In genomic region chr3:105019826-105020692, GRCm38 (mm10) we compare ENCODE assay signal across 11 mouse cellular contexts. TPM values are rescaled to one million over a fixed set of nuclear protein-coding genes. Genes with fewer than 3 reads are reported as not detected.
DNase-seq lines count a peak whose midpoint lies in the region; ATAC-seq and TF ChIP-seq lines count a peak whose summit lies in the region.
"Had no signal": no experiment of that assay in that cellular context is flagged by ENCODE, and none has a peak within 500 bp of the region (broad histone marks: within the 10 kb centered on the region; RNA-seq: fewer than 3 reads in every experiment).

No protein-coding gene starts in this region.

- TF ChIP-seq CTCF in heart, postnatal 0 days (IDR thresholded peaks at IDR 0.05; ENCODE audit: low read depth) = no peak
- TF ChIP-seq CTCF in lung, embryonic 14.5 days (IDR thresholded peaks at IDR 0.05; ENCODE audit: low read depth) = no peak

- no peak overlapping the region for H3K9ac ChIP-seq in heart, postnatal 0 days (replicated peaks; ENCODE audit: low read depth, low read length)
- H3K9ac ChIP-seq in lung, embryonic 14.5 days = no peak overlapping the region
- H3K9ac ChIP-seq: liver, embryonic 13.5 days had no signal

- H3K4me1 ChIP-seq in heart, postnatal 0 days (ENCODE audit: control insufficient read depth, insufficient read depth) = peaks cover 12% of the 10 kb centered on the region
- peaks cover 18% of the 10 kb centered on the region for H3K4me1 ChIP-seq in lung, embryonic 14.5 days (ENCODE audit: insufficient read depth)

- TF ChIP-seq EP300 in heart, postnatal 0 days (IDR thresholded peaks at IDR 0.05; ENCODE audit: low read depth) = peak; percentile 98

- no peak overlapping the region; the same call in 1 of the 2 replicates for H3K4me2 ChIP-seq in heart, postnatal 0 days (ENCODE audit: low read depth, low read length)
- H3K4me2 ChIP-seq in lung, embryonic 14.5 days = no peak overlapping the region
- H3K4me2 ChIP-seq: liver, embryonic 13.5 days had no signal

- ATAC-seq in heart, postnatal 0 days (ENCODE audit: insufficient read depth, low read depth) = peak; percentile 63
- peak; percentile 38 for ATAC-seq in lung, embryonic 14.5 days (ENCODE audit: insufficient read depth)

- WGBS in heart, postnatal 0 days = 36% methylated on average over 12 of the region's 12 CpGs
- WGBS in lung, embryonic 14.5 days = 10% methylated on average over 12 of the region's 12 CpGs

- H3K9me3 ChIP-seq in heart, postnatal 0 days (replicated peaks; ENCODE audit: control insufficient read depth, low read length) = no peaks in the 10 kb centered on the region
- H3K9me3 ChIP-seq in lung, embryonic 14.5 days (ENCODE audit: low read depth, low read length) = no peaks in the 10 kb centered on the region
- H3K9me3 ChIP-seq: liver, embryonic 13.5 days had no signal

- DNase-seq in gastrocnemius, postnatal 25 days = peak; percentile 45
- DNase-seq in gastrocnemius, postnatal 4 days (ENCODE audit: low spot score in 2 of 2) = no peak
- peak; percentile 19 for DNase-seq in brain, adult 2 months (ENCODE audit: low read depth, low spot score)
- peak; percentile 76 for DNase-seq in heart, postnatal 0 days (ENCODE audit: low spot score)
- DNase-seq in lung, embryonic 14.5 days = peak; percentile 55
- no peak for DNase-seq in right cerebral cortex, postnatal 25 days
- DNase-seq in urinary bladder, adult 2 months (ENCODE audit: low spot score) = no peak
- no peak for DNase-seq in spleen, postnatal 10 days (ENCODE audit: low spot score in 2 of 2)
- DNase-seq: liver, embryonic 13.5 days; thymus, postnatal 36 days had no signal

- H3K4me3 ChIP-seq in heart, postnatal 0 days (ENCODE audit: low read depth, low read length) = no peak overlapping the region
- no peak overlapping the region for H3K4me3 ChIP-seq in lung, embryonic 14.5 days (ENCODE audit: low read depth, low read length)
- H3K4me3 ChIP-seq: liver, embryonic 13.5 days had no signal

- 0 out of 2 replicates have a peak, but pooled peaks cover 3% of the 10 kb centered on the region for H3K36me3 ChIP-seq in heart, postnatal 0 days (replicated peaks; ENCODE audit: control insufficient read depth, insufficient read depth, low read length)
- 0 out of 2 replicates have a peak, but pooled peaks cover 12% of the 10 kb centered on the region for H3K36me3 ChIP-seq in lung, embryonic 14.5 days (ENCODE audit: insufficient read depth)
- H3K36me3 ChIP-seq: liver, embryonic 13.5 days had no signal

- peak overlapping the region; percentile 86 for H3K27ac ChIP-seq in heart, postnatal 0 days (ENCODE audit: low read depth)
- peak overlapping the region; percentile 60; the same call in 1 of the 2 replicates for H3K27ac ChIP-seq in lung, embryonic 14.5 days (ENCODE audit: low read depth)
- H3K27ac ChIP-seq: liver, embryonic 13.5 days had no signal

- H3K27me3 ChIP-seq in heart, postnatal 0 days (ENCODE audit: control insufficient read depth, insufficient read depth, low read length) = no peaks in the 10 kb centered on the region
- H3K27me3 ChIP-seq in lung, embryonic 14.5 days (ENCODE audit: insufficient read depth, low read length) = no peaks in the 10 kb centered on the region
- H3K27me3 ChIP-seq: liver, embryonic 13.5 days had no signal

RNA-seq across cellular contexts. Expression of gene Cttnbp2nl, which starts 32.9 kb away (rescaled TPM):
- 1 to 10 TPM; 5.1 to 5.6 TPM for total RNA-seq in gastrocnemius, postnatal 25 days (2021)
- 10 to 100 TPM; 19.5 to 21.1 TPM for total RNA-seq in gastrocnemius, postnatal 4 days (2021)
- total RNA-seq in heart, postnatal 0 days (2014; rRNA removed; ENCODE audit: low replicate concordance) = 8.9 and 15.0 TPM in 2 replicates
- polyA plus RNA-seq in heart, postnatal 0 days (2015; fragmentation: Nextera tagmentation; extraction: Ambion mirVana) = 12.6 and 13.5 TPM in 2 replicates
- polyA plus RNA-seq in lung, embryonic 14.5 days (2014; fragmentation: Nextera tagmentation; extraction: Ambion mirVana) = 38.5 and 42.3 TPM in 2 replicates
- 4.0 and 7.9 TPM in 2 replicates for polyA plus RNA-seq in urinary bladder, adult 2 months (2012; rRNA removed)

RNA-seq across cellular contexts. Expression of gene 4930564D02Rik, which starts 46.6 kb away (rescaled TPM):
- not detected for total RNA-seq in gastrocnemius, postnatal 25 days (2021)
- total RNA-seq in gastrocnemius, postnatal 4 days (2021) = not detected
- not detected in 2 replicates for total RNA-seq in heart, postnatal 0 days (2014; rRNA removed; ENCODE audit: low replicate concordance)
- not detected in 2 replicates for polyA plus RNA-seq in heart, postnatal 0 days (2015; fragmentation: Nextera tagmentation; extraction: Ambion mirVana)
- polyA plus RNA-seq in lung, embryonic 14.5 days (2014; fragmentation: Nextera tagmentation; extraction: Ambion mirVana) = not detected in 2 replicates
- polyA plus RNA-seq in urinary bladder, adult 2 months (2012; rRNA removed) = not detected in 2 replicates
- polyA plus RNA-seq: gonadal fat pad, adult 2 months; liver, embryonic 13.5 days had no signal

RNA-seq across cellular contexts. Expression of gene Wnt2b, which starts 58.3 kb away (rescaled TPM):
- total RNA-seq in gastrocnemius, postnatal 25 days (2021) = under 1 TPM; 0.31 to 0.46 TPM
- 1 to 10 TPM; 3.2 to 3.4 TPM for total RNA-seq in gastrocnemius, postnatal 4 days (2021)
- total RNA-seq in heart, postnatal 0 days (2014; rRNA removed; ENCODE audit: low replicate concordance) = 0.80 and 1.4 TPM in 2 replicates
- polyA plus RNA-seq in heart, postnatal 0 days (2015; fragmentation: Nextera tagmentation; extraction: Ambion mirVana) = 0.23 and 0.34 TPM in 2 replicates
- 2.8 and 3.4 TPM in 2 replicates for polyA plus RNA-seq in lung, embryonic 14.5 days (2014; fragmentation: Nextera tagmentation; extraction: Ambion mirVana)
- 14.3 and 19.6 TPM in 2 replicates for polyA plus RNA-seq in urinary bladder, adult 2 months (2012; rRNA removed)

Comparison
In these comparisons a context has a peak if more than half of its experiments do, and no peak if none do; other contexts are left out.
1. DNase-seq: peak in gastrocnemius, postnatal 25 days (single experiment), brain, adult 2 months (single experiment), heart, postnatal 0 days (single experiment) and lung, embryonic 14.5 days (single experiment); none in gastrocnemius, postnatal 4 days (0 of 2), right cerebral cortex, postnatal 25 days (single experiment), urinary bladder, adult 2 months (single experiment) and spleen, postnatal 10 days (0 of 2).